Mouse (Mus musculus): ENCODE measurements around the gene Omp. TPM values are rescaled to one million over a fixed set of nuclear protein-coding genes. Genes with fewer than 3 reads are reported as not detected.

Gene Omp
- total and polyA plus RNA-seq, 3 experiments = 0.08 TPM; not detected in 2

Other genes with a start within 250 kb of the Omp start
- gene Gdpd4, start 225.5 kb downstream of the Omp start, total RNA-seq (2012; rRNA removed) = not detected in 2 replicates
- gene Gdpd4, start 225.5 kb downstream of the Omp start, total RNA-seq (2014; rRNA removed) = not detected in 2 replicates
- not detected in 2 replicates for gene Gdpd4, start 225.5 kb downstream of the Omp start, polyA plus RNA-seq (2012; ENCODE audit: insufficient read length, low read depth)
- 11.3 and 13.2 TPM in 2 replicates for gene Myo7a, start 26.0 kb downstream of the Omp start, total RNA-seq (2012; rRNA removed)
- 12.9 and 14.0 TPM in 2 replicates for gene Myo7a, start 26.0 kb downstream of the Omp start, total RNA-seq (2014; rRNA removed)
- gene Myo7a, start 26.0 kb downstream of the Omp start, polyA plus RNA-seq (2012; ENCODE audit: insufficient read length, low read depth) = 28.0 and 29.7 TPM in 2 replicates
- 0.29 and 0.55 TPM in 2 replicates for gene Capn5, start 32.8 kb upstream of the Omp start, total RNA-seq (2012; rRNA removed)
- 0.22 and 0.27 TPM in 2 replicates for gene Capn5, start 32.8 kb upstream of the Omp start, total RNA-seq (2014; rRNA removed)
- 0.26 and 0.52 TPM in 2 replicates for gene Capn5, start 32.8 kb upstream of the Omp start, polyA plus RNA-seq (2012; ENCODE audit: insufficient read length, low read depth)
- not detected in 2 replicates for gene B3gnt6, start 54.0 kb upstream of the Omp start, total RNA-seq (2012; rRNA removed)
- gene B3gnt6, start 54.0 kb upstream of the Omp start, total RNA-seq (2014; rRNA removed) = not detected in 2 replicates
- gene B3gnt6, start 54.0 kb upstream of the Omp start, polyA plus RNA-seq (2012; ENCODE audit: insufficient read length, low read depth) = not detected in 2 replicates
- gene Acer3, start 175.7 kb upstream of the Omp start, total RNA-seq (2012; rRNA removed) = 14.4 TPM in 2 replicates
- gene Acer3, start 175.7 kb upstream of the Omp start, total RNA-seq (2014; rRNA removed) = 16.6 and 16.8 TPM in 2 replicates
- 10.7 and 11.5 TPM in 2 replicates for gene Acer3, start 175.7 kb upstream of the Omp start, polyA plus RNA-seq (2012; ENCODE audit: insufficient read length, low read depth)
- gene Tsku, start 215.8 kb upstream of the Omp start, total RNA-seq (2012; rRNA removed) = 2.1 and 3.9 TPM in 2 replicates
- 1.1 and 1.4 TPM in 2 replicates for gene Tsku, start 215.8 kb upstream of the Omp start, total RNA-seq (2014; rRNA removed)
- gene Tsku, start 215.8 kb upstream of the Omp start, polyA plus RNA-seq (2012; ENCODE audit: insufficient read length, low read depth) = 3.0 and 3.9 TPM in 2 replicates